Mouse (Mus musculus): Measurements from ENCODE around the gene Ets1. TPM values are rescaled to one million over a fixed set of nuclear protein-coding genes. Genes with fewer than 3 reads are reported as not detected.

Ets1 gene
- total and polyA plus RNA-seq, 3 experiments: 10.0 to 23.5 (median 19.8) TPM

- no peak overlapping the region for H3K27ac ChIP-seq (ENCODE audit: insufficient read depth, low read depth)
- no peak for TF ChIP-seq MAFK (IDR thresholded peaks at IDR 0.05; ENCODE audit: insufficient replicate concordance, low read length)
- TF ChIP-seq TBP (conservative IDR thresholded peaks at IDR 0.05; ENCODE audit: low read depth, low read length): no peak
- TF ChIP-seq ZC3H11A (IDR thresholded peaks at IDR 0.05; ENCODE audit: low read depth, low read length): no peak
- no peak for TF ChIP-seq ZNF384 (IDR thresholded peaks at IDR 0.05; ENCODE audit: low read depth, low read length)
- no peak for TF ChIP-seq POLR2A (IDR thresholded peaks at IDR 0.05; ENCODE audit: low read depth, low read length)
- in situ Hi-C loops (cut with MboI; ENCODE audit: low pct_ligation_motif_present, low pct_unique_long_range_greater_than_20kb, low sequenced_read_pairs): no loop called here
- no peak overlapping the region for H3K4me2 ChIP-seq (ENCODE audit: insufficient read depth, low read depth, poor library complexity, severe bottlenecking)
- DNase-seq (ENCODE audit: extremely low read depth): no peak
- no peaks in the 10 kb centered on the region for H3K9me3 ChIP-seq (replicated peaks; ENCODE audit: low read length)
- dilution Hi-C loops (cut with MboI; ENCODE audit: extremely low pct_ligation_motif_present, extremely low pct_unique_long_range_greater_than_20kb, low sequenced_read_pairs): no loop called here
- peaks cover 0 to 10% of the 10 kb centered on the region in 2 experiments; a peak in 2 of 4 replicates for H3K4me1 ChIP-seq (ENCODE audit: control insufficient read depth in 1 of 2, insufficient read depth in 2 of 2)
- no peak overlapping the region for H3K9ac ChIP-seq (ENCODE audit: insufficient read depth, low read depth)
- no peak overlapping the region for H3K4me3 ChIP-seq (replicated peaks in 1 of 3; ENCODE audit: low read depth in 2 of 3, low read length in 2 of 3, poor library complexity in 1 of 3)
- H3K79me2 ChIP-seq (replicated peaks; ENCODE audit: control insufficient read depth, extremely low read depth, insufficient read depth, poor library complexity, severe bottlenecking): no peaks in the 10 kb centered on the region
- no peaks in the 10 kb centered on the region for H3K36me3 ChIP-seq (replicated peaks in 1 of 2; ENCODE audit: control insufficient read depth in 1 of 2, insufficient read depth in 1 of 2, low read length in 1 of 2)
- no peaks in the 10 kb centered on the region for H3K27me3 ChIP-seq (replicated peaks)
Observed at GRCm38 (mm10) chr9:32601953-32602352, 34.1 kb upstream of the Ets1 start.

- Histone ChIP-seq H3K36me3 (replicated peaks in 1 of 2; ENCODE audit: control insufficient read depth in 1 of 2, insufficient read depth in 1 of 2, low read length in 1 of 2) (no peaks in the 10 kb centered on the region), H3K27ac (ENCODE audit: insufficient read depth, low read depth) (no peak overlapping the region), H3K4me3 (replicated peaks in 1 of 3; ENCODE audit: low read depth in 2 of 3, low read length in 2 of 3, poor library complexity in 1 of 3) (no peak overlapping the region), H3K4me2 (ENCODE audit: insufficient read depth, low read depth, poor library complexity, severe bottlenecking) (no peak overlapping the region), H3K9me3 (replicated peaks; ENCODE audit: low read length) (no peaks in the 10 kb centered on the region), H3K4me1 (ENCODE audit: control insufficient read depth in 1 of 2, insufficient read depth in 2 of 2) (peaks cover 0 to 15% of the 10 kb centered on the region in 2 experiments; a peak in 2 of 4 replicates), H3K79me2 (replicated peaks; ENCODE audit: control insufficient read depth, extremely low read depth, insufficient read depth, poor library complexity, severe bottlenecking) (no peaks in the 10 kb centered on the region), H3K27me3 (replicated peaks) (no peaks in the 10 kb centered on the region), H3K9ac (ENCODE audit: insufficient read depth, low read depth) (no peak overlapping the region)
- no peak for TF ChIP-seq RAD21 (IDR thresholded peaks at IDR 0.05; ENCODE audit: low read depth, low read length)
- no peak for TF ChIP-seq E2F4 (IDR thresholded peaks at IDR 0.05; ENCODE audit: insufficient replicate concordance, low read depth, low read length)
- no peak for TF ChIP-seq MEF2A (IDR thresholded peaks at IDR 0.05; ENCODE audit: borderline replicate concordance, low read depth, low read length)
- TF ChIP-seq ZNF384 (IDR thresholded peaks at IDR 0.05; ENCODE audit: low read depth, low read length): no peak
- no peak for TF ChIP-seq ZMIZ1 (IDR thresholded peaks at IDR 0.05; ENCODE audit: low read depth, low read length)
- no peak for TF ChIP-seq MAZ (IDR thresholded peaks at IDR 0.05; ENCODE audit: low read depth, low read length)
- TF ChIP-seq ELF1 (IDR thresholded peaks at IDR 0.05; ENCODE audit: low read depth, low read length): no peak
- TF ChIP-seq NRF1 (IDR thresholded peaks at IDR 0.05; ENCODE audit: low read depth, low read length): no peak
- no peak for TF ChIP-seq RCOR1 (conservative IDR thresholded peaks at IDR 0.05; ENCODE audit: low read depth, low read length)
- no peak for TF ChIP-seq NELFE (IDR thresholded peaks at IDR 0.05; ENCODE audit: low read depth, low read length)
- DNase-seq (ENCODE audit: extremely low read depth): no peak
- in situ Hi-C loops (cut with MboI; ENCODE audit: low pct_ligation_motif_present, low pct_unique_long_range_greater_than_20kb, low sequenced_read_pairs): no loop called here
- dilution Hi-C loops (cut with MboI; ENCODE audit: extremely low pct_ligation_motif_present, extremely low pct_unique_long_range_greater_than_20kb, low sequenced_read_pairs): no loop called here
Observed at GRCm38 (mm10) chr9:32603097-32603496, 32.9 kb upstream of the Ets1 start.

- H3K9ac ChIP-seq (ENCODE audit: insufficient read depth, low read depth): no peak overlapping the region
Observed at GRCm38 (mm10) chr9:32607218-32607617, 28.8 kb upstream of the Ets1 start.

More at GRCm38 (mm10) chr9:32607218-32607617, 28.8 kb upstream of the Ets1 start:
- Histone ChIP-seq H3K4me2 (ENCODE audit: insufficient read depth, low read depth, poor library complexity, severe bottlenecking) (no peak overlapping the region), H3K4me3 (replicated peaks in 1 of 3; ENCODE audit: low read depth in 2 of 3, low read length in 2 of 3, poor library complexity in 1 of 3) (no peak overlapping the region), H3K79me2 (replicated peaks; ENCODE audit: control insufficient read depth, extremely low read depth, insufficient read depth, poor library complexity, severe bottlenecking) (no peaks in the 10 kb centered on the region), H3K27ac (ENCODE audit: insufficient read depth, low read depth) (no peak overlapping the region), H3K36me3 (replicated peaks in 1 of 2; ENCODE audit: control insufficient read depth in 1 of 2, insufficient read depth in 1 of 2, low read length in 1 of 2) (no peaks in the 10 kb centered on the region), H3K4me1 (ENCODE audit: control insufficient read depth in 1 of 2, insufficient read depth in 2 of 2) (peaks cover 18 to 53% of the 10 kb centered on the region in 2 experiments), H3K27me3 (replicated peaks) (no peaks in the 10 kb centered on the region), H3K9me3 (replicated peaks; ENCODE audit: low read length) (no peaks in the 10 kb centered on the region)
- DNase-seq (ENCODE audit: extremely low read depth): no peak
- no peak for TF ChIP-seq CHD2 (IDR thresholded peaks at IDR 0.05; ENCODE audit: low read length)
- TF ChIP-seq NELFE (IDR thresholded peaks at IDR 0.05; ENCODE audit: low read depth, low read length): no peak
- TF ChIP-seq TCF12 (IDR thresholded peaks at IDR 0.05; ENCODE audit: low read depth, low read length): no peak
- TF ChIP-seq CTCF (conservative IDR thresholded peaks at IDR 0.05 in 1 of 2, IDR thresholded peaks at IDR 0.05 in 1 of 2; ENCODE audit: low read depth in 2 of 2, low read length in 2 of 2): no peak
- no peak for TF ChIP-seq ZMIZ1 (IDR thresholded peaks at IDR 0.05; ENCODE audit: low read depth, low read length)
- TF ChIP-seq MAFK (IDR thresholded peaks at IDR 0.05; ENCODE audit: insufficient replicate concordance, low read length): no peak
- no peak for TF ChIP-seq EP300 (IDR thresholded peaks at IDR 0.05; ENCODE audit: low read length)
- no peak for TF ChIP-seq MAZ (IDR thresholded peaks at IDR 0.05; ENCODE audit: low read depth, low read length)
- TF ChIP-seq JUND (conservative IDR thresholded peaks at IDR 0.05; ENCODE audit: low read depth, low read length): no peak
- no peak for TF ChIP-seq UBTF (IDR thresholded peaks at IDR 0.05; ENCODE audit: low read depth, low read length)
- TF ChIP-seq IRF4 (IDR thresholded peaks at IDR 0.05; ENCODE audit: low read depth, low read length): no peak
- TF ChIP-seq ETS1 (conservative IDR thresholded peaks at IDR 0.05; ENCODE audit: low read depth, low read length): no peak
- TF ChIP-seq JUN (IDR thresholded peaks at IDR 0.05; ENCODE audit: insufficient read depth, low read depth, low read length): no peak
- no peak for TF ChIP-seq USF1 (IDR thresholded peaks at IDR 0.05; ENCODE audit: low read depth, low read length)
- dilution Hi-C loops (cut with MboI; ENCODE audit: extremely low pct_ligation_motif_present, extremely low pct_unique_long_range_greater_than_20kb, low sequenced_read_pairs): no loop called here
- in situ Hi-C loops (cut with MboI; ENCODE audit: low pct_ligation_motif_present, low pct_unique_long_range_greater_than_20kb, low sequenced_read_pairs): no loop called here

Measured in CH12.LX (cell line).